Mouse (Mus musculus) NIH3T3 (cell line): ENCODE data around the gene Nemp2.
A peak's percentile ranks its signal among the peaks of the same experiment; 100 is the strongest.

Source experiments
- DNase-seq: peaks from one replicate; pipeline ENCODE4 v3.0.0-alpha.2; 2012; ENCODE audit warnings: low read depth

Gene Nemp2

DNA sequence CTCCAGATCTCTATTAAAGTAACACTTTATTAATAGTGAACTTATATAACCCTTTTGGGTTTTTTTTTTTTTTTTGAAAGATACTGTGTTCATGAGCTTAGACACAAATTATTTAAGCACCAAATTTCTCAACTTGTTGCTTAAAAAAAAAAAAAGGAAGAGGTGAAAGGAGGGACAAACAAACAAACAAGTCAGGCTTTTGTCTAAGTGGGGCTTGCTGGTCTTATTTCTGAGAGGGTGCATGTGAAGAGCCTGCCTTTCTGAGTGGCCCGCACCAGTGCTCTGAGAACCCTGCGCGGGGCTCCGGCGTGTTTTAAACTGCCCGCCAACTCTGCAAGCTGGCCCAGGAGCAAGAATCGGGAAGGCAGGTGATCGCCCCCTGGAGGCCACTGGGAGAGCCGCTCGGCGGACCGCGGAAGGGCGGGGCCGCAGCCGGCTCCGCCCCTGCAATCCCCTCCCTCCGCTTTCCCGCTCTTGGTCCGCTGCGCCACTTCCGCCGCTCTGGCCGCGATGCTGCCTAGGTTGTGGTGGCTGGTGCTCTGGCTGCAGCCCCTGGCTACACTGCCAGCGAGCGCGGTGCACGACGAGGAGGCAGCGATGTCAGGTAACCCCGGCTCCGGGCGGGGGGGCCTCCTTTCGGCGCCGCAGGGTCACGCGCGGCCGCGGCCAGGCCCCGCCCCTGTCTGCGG, at the start of gene Nemp2:
Gene Nemp2, plus strand, starts transcription at position 456 of the 689 bp plus-strand sequence.
- peak; percentile 96 for DNase-seq

DNA sequence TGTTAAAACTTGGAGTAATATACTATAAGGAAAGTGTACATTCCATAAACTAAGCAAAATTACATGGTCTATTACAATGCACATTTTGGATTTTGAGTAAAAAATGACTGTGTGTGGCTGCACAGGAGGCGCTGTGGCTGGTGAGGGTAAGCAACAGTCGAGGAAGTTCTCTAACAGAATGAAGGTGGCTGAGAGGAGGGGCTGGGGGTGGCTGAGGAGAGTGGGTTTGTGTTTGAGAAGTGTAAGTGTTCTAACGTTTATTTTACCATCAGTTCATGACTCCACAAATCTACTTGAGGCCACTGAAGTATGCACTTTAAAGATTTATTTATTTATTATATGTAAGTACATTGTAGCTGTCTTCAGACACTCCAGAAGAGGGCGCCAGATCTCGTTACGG, 48.8 kb upstream of the Nemp2 start:
- DNase-seq: no peak

DNA sequence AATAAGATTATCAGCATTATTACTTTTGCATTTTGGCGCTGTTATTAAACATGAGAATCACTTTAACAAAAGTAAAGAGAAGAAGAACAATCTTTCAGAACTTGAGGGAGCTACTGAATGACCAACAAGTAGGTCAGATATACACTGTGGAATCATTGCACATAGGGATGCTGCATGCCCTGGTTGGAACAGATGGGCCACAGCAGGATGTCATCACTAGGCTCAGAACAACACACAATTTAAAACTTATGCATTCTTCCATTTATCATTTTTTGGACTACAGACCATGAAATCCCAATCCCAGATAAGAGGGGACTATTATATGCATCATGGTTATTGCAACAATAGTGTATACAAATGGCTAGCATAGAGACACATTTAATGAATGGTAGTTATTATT, 47.6 kb upstream of the Nemp2 start:
- DNase-seq: no peak

DNA sequence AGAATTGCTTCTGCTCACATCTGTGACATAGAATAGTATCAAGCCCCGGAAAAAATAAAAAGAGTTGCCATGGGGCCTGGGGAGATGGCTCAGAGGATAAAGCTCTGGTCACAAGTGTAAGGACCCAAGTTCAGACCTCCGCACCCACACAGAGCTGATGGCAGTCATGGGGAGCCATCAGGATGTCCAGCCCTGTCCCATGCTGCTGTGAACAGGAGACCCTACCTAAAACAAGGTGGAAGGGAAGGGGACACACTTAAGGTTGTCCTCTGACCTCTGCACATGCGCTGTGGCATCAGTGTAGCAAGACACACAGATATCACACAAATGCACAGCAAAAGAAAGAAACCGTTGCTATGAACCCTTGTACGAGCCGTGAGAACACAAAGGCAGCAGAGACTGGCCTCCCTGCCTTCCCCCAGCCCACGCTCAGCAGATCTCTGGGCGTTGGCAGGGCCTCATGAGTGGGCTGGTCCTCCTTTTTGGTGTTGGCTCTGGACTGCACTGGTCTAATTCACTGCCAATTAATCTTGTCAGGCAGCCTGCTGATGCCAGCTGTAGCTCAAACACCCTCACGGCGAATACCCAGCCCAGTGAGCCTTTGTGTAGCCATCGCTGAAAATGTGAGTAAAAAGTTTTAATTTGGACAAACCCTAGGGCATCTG, 33.4 kb upstream of the Nemp2 start:
- peak; percentile 48 for DNase-seq

DNA sequence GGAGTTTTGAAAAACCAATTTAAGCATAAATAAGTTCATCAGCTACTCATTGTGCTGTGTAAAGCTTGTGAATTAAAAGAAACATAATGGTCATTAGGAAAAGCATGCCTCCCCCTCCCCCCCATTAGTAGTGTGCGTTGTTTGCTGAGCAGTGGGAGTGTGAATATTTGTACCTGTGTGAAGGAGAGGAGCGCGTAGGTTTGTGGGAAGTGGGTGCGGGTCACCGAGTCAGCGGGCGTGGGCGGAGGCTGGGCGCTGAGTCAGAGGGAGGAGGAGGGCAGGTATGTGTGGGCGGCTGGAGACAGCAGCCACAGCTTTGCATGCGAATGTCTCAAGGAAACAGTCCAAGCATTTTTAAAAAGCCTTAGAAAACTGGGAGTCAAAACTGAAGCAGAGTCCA, 32.7 kb upstream of the Nemp2 start:
- DNase-seq: peak; percentile 39

DNA sequence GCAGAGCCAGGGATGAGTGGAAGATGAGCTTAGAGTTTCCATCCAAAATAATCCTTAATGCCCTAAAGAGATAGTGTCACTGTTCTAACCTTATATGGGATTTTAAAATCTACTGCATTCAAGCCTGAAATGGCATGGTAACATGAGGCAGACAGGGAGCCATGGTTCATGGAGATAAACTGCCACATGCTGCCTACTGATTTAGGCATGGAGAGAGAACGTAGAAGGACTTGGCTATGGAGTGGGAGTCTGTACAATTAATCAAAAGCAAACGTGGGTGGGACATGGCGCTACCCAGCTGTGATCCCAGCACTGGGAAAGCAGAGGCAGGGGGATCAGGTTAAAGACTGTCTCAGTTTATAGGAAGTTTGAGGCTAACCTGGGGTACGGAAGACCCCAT, 32.1 kb upstream of the Nemp2 start:
- no peak for DNase-seq

DNA sequence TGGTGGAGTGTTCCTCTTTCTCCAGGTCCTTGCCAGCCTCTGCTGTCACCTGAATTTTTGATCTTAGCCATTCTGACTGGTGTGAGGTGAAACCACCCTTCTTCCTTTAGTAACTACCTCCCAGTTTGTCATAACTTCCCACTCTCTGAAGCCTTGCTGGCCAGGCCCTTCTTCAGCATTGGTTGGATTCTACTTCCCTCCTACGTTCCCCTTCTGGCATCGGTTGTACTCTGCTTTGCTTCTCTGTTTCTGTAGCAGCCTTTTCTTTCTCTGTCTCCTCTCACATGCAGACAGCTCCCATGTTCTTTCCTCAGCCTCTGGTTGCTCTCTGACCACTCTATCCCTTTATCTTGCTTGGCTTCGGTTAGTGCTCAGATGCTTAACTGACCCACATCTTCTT, 29.0 kb upstream of the Nemp2 start:
- DNase-seq: no peak

DNA sequence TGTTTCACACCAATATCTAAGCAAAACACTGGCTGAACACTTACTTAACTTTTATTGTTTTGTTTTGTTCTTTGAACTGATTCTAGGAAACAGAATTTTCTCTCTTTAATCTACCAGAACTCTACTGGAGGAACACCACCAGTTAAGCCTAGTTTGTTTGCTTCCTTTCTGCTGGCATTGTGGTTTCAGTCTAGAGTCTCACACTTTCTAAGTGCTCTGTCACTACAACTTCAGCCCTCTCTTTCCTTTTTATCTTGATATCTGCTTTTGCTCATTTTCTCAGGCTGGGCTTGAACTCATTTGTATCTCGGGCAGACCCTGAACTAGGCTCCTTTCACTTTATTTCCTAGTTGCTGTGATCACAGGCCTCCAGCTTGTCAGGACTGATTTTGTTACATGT, 22.8 kb upstream of the Nemp2 start:
- no peak for DNase-seq

DNA sequence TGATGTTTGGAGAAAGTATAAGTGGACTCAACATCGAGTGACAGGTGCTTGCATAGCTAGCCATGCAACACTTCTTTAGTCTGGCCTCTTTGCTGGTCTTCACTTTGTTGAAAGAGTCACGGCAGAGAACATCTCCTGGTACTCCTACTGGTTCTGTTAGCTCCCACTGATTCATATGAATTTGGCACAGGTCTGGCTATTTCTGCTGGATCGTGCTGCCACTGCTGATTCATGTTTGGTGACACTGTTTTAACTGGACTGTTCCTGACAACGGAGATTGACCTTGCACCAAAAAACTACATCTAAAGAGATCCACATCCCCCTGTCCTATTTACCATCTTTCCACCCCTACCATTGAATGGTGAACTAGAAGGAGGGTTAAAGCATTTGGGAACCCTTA, 22.0 kb upstream of the Nemp2 start:
- no peak for DNase-seq

DNA sequence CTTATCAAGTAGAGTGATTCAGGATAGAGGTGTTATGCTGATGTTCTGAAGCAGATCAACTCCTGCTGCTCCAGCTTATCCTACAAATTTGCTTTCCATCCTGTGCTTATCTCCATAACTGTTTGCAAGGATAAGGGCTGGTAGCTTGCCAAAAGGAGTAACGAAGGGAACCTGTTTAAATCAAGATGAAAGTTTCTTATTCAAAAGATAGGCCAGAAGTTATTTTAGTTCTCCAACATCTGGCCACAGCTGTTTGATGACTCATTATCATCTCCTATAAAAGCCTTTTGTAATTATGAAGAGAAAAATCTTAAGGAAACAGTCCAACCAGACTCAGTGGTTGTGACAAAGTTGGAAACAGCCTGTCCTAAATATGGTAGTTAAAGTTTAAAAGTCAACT, 12.3 kb upstream of the Nemp2 start:
- no peak for DNase-seq

DNA sequence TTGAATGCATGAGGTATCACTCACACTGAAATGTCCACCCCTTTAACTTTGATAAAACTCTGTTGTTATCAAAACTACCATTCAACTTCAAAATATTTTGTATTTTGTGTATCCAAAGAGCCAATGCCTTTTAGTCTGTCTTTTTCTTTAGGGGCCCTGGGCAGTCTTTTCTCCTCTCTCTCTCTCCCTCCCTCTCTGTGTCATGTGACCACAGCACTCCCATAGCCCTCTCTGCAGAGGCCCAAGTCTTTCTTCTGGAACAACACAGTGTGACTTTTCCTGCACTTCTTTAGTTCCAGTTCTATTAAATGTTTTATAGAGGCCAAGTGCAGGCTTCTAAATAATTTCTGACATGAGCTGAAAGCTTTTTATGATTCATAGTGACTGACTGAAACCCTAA, 10.1 kb upstream of the Nemp2 start:
- no peak for DNase-seq

DNA sequence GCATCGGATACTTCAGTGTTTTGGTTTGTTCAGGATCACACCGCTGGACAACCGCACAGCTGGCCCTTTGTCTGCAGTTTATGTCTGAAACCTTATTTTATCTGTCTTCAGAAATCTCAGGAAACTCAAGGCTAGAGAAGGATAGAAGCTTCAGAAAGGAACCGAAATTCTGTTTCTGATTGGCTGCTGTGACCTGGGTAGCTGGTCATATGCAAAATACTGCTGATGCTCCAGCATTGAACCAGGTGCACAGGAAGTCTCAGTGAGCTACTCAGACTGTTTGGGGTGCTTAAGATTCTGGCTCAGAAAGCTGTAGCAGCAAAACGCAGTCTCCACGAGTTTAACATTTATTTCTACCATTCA, 415 bp downstream of the Nemp2 start:
- no peak for DNase-seq

DNA sequence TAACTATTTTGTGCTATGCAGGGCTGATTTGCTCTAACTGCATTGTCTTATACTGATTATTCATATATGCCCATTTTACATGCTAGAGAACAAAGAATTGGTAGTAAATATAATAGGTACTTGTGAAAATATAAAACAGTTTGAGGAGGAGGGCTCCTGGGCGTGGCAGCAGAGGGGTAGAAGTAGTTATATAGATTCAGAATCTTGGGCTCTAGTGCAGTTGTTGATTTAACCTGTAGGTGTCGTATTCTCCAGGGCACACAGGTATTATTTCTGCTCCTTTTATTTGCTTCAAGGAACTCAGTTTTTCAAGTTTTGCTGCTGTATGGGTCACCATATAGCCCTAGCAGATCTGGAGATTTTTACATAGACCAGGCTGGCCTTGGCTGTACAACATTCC, 1.1 kb downstream of the Nemp2 start:
- peak; percentile 30 for DNase-seq

DNA sequence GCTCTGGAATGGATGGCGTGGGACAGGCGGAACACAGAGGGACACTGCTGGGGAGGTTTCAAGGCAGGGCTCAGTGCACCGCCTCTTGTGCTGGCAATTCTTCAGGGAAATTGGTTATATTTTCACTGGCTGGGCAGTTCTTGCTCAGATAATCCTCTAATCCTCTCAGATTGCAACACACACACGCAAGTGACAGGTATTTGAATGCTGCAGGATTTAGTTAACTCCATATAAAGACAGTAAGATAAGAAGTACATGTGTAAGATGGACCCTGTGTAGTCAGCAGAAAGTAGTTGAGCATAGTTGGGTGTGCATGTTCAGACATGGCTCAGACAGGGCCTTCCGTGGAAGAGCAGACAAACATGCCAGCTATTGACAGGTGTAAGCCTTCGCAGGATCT, 3.7 kb downstream of the Nemp2 start:
- DNase-seq: no peak

DNA sequence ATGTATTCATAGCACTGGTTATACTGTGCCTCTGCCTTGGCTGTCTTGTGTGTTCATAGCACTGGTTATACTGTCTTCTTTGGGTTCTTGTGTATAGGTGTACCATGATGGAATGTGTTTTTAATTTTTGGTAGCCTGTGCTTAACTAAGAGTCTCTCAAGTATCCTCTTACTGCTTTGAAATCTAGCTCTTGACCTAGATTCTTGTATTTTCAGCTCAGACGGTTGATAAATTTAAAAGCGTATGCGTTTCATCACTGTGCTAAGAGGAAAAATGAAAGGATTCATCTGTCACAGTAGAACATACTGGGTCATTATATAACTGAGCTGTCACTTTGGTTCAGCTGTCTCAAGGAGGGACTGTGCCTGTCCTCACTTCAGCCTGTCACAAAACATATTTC, 5.4 kb downstream of the Nemp2 start:
- no peak for DNase-seq

DNA sequence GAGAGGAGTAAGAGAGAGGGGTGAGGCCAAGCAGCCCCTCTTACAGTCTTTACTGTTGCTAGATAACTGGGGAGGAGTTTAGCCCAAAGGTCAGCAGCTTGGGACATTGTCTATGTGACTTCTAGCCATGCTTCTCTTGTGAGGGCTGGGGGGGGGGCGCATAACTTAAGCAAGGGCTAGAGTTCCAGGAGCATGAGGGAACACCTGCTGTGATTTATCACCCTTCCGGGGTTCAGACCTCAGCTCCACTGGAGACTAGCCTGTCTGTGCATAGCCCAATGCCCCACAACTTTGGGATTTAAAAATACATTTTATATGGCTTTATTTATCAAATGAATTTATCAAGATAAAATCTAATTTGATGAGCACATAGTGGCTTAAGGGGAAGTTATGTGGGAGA, 7.6 kb downstream of the Nemp2 start:
- no peak for DNase-seq

DNA sequence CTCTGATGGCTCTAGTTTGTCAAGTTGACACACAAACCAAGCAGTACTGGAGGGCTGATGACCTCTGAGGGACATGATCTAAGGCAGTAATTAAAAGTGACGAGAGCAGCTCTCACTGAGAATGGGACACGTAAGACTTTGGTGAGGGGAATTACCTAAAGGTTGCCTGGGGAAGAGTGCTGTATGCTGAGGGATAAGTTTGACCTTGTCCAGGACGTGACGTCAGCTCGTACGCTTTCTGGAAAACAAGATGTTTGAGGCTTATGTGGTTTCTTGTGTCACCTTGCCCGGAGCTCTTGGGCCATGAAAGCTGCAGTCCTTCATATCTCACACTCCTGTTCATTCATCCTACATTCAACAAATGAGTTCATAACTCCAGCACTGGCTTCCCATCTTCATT, 8.6 kb downstream of the Nemp2 start:
- no peak for DNase-seq

DNA sequence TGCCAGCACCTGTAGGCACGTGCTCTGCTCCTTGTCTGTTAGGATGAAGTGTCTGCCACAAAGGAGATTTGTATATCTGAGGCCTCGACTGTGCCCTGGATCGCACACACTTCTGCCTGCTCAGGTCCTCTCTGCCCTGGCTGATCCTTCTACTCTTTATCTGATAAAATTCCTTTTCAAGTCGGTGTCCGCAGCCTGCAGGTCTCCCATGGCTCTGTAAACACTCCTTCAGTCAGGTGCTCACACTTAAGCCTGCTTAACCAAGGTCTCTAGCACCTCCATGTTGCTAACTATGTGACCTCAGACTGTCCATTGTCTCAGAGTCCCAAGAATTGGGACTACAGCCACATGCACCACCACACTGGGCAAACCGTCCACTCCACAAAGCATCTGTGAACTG, 9.8 kb downstream of the Nemp2 start:
- no peak for DNase-seq

DNA sequence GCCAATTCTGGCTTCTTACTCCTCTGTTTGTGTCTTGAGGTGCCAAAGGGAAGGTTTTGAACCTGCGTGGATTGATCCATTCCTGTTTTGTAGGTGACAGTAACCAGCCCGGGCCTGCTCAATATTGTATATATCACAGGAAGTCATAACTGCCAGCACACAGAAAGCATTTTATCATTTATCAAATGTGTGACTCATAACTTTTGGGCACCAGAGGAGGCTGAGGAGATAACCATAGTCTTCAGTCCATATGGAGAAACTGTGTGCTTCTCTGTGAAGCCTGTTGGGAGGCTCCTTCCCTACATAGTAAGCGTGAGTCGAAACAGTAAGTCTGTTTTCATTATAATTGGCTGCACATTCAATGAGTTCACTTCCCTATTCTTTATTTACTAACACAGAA, 10.2 kb downstream of the Nemp2 start:
- DNase-seq: no peak

DNA sequence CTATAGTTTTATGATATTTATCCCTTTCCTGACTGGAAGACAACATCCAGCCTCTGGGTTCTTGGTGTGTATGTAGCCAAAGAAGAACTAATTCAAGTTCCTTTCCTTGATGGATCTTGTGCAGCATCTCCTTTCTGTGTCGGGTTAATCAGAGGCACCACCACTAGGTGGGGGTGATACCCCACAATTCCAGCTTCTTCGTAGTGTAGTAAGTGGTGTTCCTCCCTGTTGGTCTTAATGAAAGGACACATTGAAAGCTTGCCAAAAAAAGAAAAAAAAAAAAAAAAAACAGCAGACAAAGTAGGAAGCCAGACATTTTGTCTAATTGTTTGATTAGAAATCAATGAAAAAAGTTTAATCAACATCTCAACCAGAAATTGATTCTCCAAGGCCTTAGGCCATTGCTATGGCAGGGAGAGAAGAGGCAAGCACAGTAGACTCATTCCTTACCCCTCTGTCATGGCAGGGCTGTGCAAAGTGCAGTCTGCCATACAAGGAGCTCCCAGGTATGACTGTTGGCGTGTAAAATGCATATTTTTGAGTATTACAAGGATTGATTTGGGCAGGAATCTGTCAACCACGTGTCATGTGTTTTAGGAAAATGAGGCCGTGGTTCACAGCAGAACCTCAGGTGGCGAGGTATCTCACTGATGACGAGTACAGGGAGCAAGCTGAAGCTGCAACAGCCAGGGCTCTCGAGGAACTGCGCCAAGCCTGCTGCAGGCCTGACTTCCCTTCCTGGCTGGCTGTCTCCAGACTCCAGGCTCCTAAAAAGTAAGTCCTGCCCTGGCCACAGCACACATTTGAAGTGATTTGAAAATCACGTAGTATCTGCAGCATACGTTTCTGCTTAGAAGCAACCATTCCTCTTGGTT, 17.9 kb downstream of the Nemp2 start:
- DNase-seq: peak; percentile 86

DNA sequence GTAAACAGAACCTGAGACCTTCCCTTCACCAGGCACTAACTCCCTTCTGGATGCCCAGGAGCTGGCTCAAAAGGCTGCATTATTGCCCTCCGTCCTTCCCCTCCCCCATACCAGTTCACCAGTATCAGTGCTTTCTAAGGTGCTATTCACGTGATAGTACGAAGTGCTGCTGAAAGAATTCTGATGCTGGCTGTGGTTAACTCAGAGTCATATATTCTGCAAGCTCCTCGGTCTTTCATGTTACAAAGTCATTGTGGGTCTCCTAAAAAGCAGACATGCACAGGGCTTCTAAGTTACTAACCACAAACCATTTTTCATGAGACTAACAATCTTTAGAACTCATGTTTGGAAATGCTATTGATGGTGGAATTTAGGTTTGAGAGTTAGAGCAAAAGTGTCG, 19.6 kb downstream of the Nemp2 start:
- DNase-seq: no peak

DNA sequence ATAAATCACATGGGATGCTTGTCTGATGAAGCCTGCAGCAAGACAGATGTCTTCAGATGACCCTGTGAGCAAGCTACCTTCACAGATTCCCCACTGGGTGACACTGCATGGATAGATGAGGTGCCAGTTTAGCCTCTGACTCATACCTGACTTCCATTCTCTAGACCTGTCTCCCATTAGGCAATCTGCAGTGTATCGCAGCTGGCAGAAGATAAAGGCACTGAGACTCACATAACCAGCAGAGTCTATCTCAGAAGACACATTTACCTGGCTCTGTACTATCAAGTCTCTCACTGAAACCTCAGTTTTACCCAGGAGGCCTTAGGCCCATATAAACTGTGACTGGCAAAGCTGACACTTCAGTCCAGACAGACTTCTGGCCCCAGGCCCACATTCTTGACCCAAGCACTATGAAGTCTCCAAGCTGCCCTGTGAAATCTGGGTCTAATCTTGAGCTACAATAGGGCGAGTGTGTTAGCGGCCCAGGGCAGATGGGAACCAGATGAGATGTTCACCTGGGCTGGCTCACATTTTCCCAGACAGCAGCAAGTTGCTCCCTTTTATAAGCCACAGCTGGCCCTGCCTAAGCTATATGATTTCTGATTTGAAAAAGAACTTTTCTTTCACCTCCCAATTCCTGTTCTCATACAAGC, 22.2 kb downstream of the Nemp2 start:
- DNase-seq: peak; percentile 43

DNA sequence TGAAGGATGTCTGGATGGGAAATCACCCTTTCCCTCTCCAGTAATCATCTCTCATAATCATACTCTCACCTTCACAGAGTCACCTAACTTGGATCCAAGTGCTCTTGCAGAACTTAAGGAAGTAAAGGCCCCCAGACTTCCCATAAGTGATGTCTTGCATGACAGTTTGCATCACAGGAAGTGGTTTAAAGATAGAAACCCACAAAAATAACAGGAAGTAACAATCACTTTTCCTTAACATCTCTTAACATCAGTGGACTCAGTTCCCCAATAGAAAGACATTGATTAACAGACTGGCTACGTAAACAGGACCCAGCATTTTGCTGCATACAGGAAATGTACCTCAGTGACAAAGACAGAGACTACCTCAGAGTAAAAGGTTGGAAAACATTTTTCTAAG, 22.9 kb downstream of the Nemp2 start:
- DNase-seq: no peak
